Mouse (Mus musculus): Measurements from ENCODE around the gene Tmem120a.

Gene Tmem120a

GRCm38 (mm10) chr5:135743741-135744609 lies at the start of gene Tmem120a:
Gene Tmem120a (minus strand): TSS chr5:135744448.
- peak; percentile 96 to 98 for DNase-seq

- DNase-seq: no peak
These were observed 38.7 kb upstream of the Tmem120a start for GRCm38 (mm10) chr5:135782901-135783300.

- no peak for DNase-seq
These were observed 36.1 kb upstream of the Tmem120a start for GRCm38 (mm10) chr5:135780331-135780730.

GRCm38 (mm10) chr5:135778471-135779445 lies 34.5 kb upstream of the Tmem120a start, which contains the start of gene Mdh2:
Gene Mdh2 (plus strand): TSS chr5:135778480.
- peak; percentile 100 for DNase-seq

- peak; percentile 54 to 72 for DNase-seq
These were observed 33.7 kb upstream of the Tmem120a start, which contains the start of gene Styxl1 for GRCm38 (mm10) chr5:135777796-135778470. Gene Styxl1 (minus strand): TSS chr5:135778385.

GRCm38 (mm10) chr5:135776546-135776945 lies 32.3 kb upstream of the Tmem120a start:
- DNase-seq: peak; percentile 29 to 53

GRCm38 (mm10) chr5:135772519-135772918 lies 28.3 kb upstream of the Tmem120a start:
- no peak for DNase-seq

- DNase-seq: no peak
These were observed 20.7 kb upstream of the Tmem120a start for GRCm38 (mm10) chr5:135764971-135765370.

GRCm38 (mm10) chr5:135763526-135763925 lies 19.3 kb upstream of the Tmem120a start:
- DNase-seq: peak; percentile 86 to 88

GRCm38 (mm10) chr5:135761881-135762280 lies 17.6 kb upstream of the Tmem120a start:
- DNase-seq: no peak

- DNase-seq: no peak
These were observed 7.3 kb upstream of the Tmem120a start for GRCm38 (mm10) chr5:135751595-135751994.

GRCm38 (mm10) chr5:135751041-135751440 lies 6.8 kb upstream of the Tmem120a start:
- no peak for DNase-seq

GRCm38 (mm10) chr5:135744742-135745141 lies 494 bp upstream of the Tmem120a start:
- DNase-seq: no peak

GRCm38 (mm10) chr5:135742941-135743740 lies 1.1 kb downstream of the Tmem120a start:
- peak; percentile 71 to 81 for DNase-seq

GRCm38 (mm10) chr5:135742156-135742555 lies 2.1 kb downstream of the Tmem120a start:
- DNase-seq: peak; percentile 68 to 73

- no peak for DNase-seq
These were observed 6.0 kb downstream of the Tmem120a start for GRCm38 (mm10) chr5:135738266-135738665.

GRCm38 (mm10) chr5:135737154-135737553 lies 7.1 kb downstream of the Tmem120a start:
- no peak for DNase-seq

GRCm38 (mm10) chr5:135736544-135736943 lies 7.7 kb downstream of the Tmem120a start:
- no peak for DNase-seq

- no peak for DNase-seq
These were observed 8.5 kb downstream of the Tmem120a start for GRCm38 (mm10) chr5:135735741-135736140.

GRCm38 (mm10) chr5:135734057-135734680 lies 10.1 kb downstream of the Tmem120a start:
- DNase-seq: no peak

- no peak for DNase-seq
These were observed 11.2 kb downstream of the Tmem120a start for GRCm38 (mm10) chr5:135733071-135733470.

All from kidney, postnatal 4 days (tissue).